Mouse (Mus musculus) embryonic fibroblast, embryonic 13.5 days (primary cell): ENCODE data around the gene Bcam.
A peak's percentile ranks its signal among the peaks of the same experiment; 100 is the strongest.

Experiments
- CTCF ChIP-seq: IDR thresholded peaks from 2 replicates; pipeline ENCODE4 v1.5.1; 2011; ENCODE audit warnings: mild to moderate bottlenecking, control low read depth, low read length, moderate library complexity, borderline replicate concordance; ENCODE audit not compliant: insufficient read depth
- POLR2A ChIP-seq: IDR thresholded peaks from 2 replicates; pipeline ENCODE4 v1.6.1; 2011; ENCODE audit warnings: low read depth, mild to moderate bottlenecking, control low read depth, low read length, moderate library complexity

DNA sequence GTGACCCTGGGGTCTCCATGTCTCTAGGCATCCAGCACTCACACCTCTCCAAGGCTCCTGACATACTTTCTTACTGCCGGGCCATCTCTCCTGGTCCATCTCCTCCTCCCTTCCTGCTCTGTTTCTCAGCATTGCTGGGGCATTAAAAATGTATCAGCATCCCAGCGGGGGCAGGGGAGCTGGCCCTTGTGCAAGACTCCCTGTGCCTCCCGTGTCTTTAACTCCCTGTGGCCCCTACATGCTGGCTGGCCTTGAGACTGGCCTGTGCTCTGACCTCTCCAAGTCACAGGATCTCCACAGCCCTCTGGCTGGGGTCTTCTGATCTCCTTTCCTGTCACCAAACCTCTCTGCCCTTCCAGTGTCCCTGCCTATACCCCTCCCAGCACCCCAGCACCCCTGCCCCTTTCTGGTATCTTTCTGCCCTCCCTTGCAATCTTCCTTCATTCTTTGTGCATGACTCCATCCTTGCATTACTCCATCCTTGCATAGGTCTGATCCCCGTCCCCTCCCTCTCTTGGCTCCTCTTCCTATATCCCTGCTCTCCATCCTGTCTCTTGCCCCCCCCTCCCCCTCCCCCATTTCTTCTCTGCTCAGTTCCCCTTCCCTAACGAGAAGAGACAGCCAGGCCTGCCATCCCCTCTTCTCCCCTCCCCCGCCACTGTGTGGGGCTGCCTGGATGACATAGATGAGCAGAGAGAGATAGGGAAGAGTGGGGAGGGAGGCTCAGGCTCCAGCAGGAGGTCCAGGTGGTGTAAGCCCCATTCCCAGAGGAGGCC, 24.2 kb downstream of the Bcam start:
- TF ChIP-seq POLR2A (peak; percentile 30; the same call in 1 of the 2 replicates), CTCF (no peak)
